Mouse (Mus musculus) MEL (cell line): ENCODE data around the gene Exoc3l2. TPM values are rescaled to one million over a fixed set of nuclear protein-coding genes. Genes with fewer than 3 reads are reported as not detected.

ENCODE experiments used
- DNase-seq: peaks from one replicate; pipeline ENCODE4 v3.0.0; 2011; ENCODE audit warnings: low read depth, low spot score
- H3K27ac ChIP-seq: 2 replicates; pipeline ENCODE4 v1.5.1; 2012; ENCODE audit warnings: low read depth, mild to moderate bottlenecking, control low read depth, low read length, moderate library complexity; ENCODE audit not compliant: control insufficient read depth
- H3K27me3 ChIP-seq, 2 experiments: fragments of 150-350 bp in 1 of 2; sonication (generic) in 1 of 2; 2 replicates each; pipeline ENCODE4 v1.6.1; 2012; ENCODE audit warnings: low read length in 2 of 2, mild to moderate bottlenecking in 2 of 2, improper control_type of control experiment in 1 of 2, moderate library complexity in 1 of 2; ENCODE audit not compliant: insufficient read depth in 2 of 2, control insufficient read depth in 1 of 2
- H3K36me3 ChIP-seq, 2 experiments: 2 replicates each; pipeline ENCODE4 v1.6.1; 2012 to 2014; ENCODE audit warnings: low read length in 2 of 2, improper control_type of control experiment in 1 of 2, inconsistent platforms in 1 of 2, mild to moderate bottlenecking in 1 of 2; ENCODE audit not compliant: insufficient read depth in 2 of 2, control insufficient read depth in 1 of 2
- H3K4me1 ChIP-seq, 2 experiments: fragments of 150-350 bp in 1 of 2; sonication (generic) in 1 of 2; 2 replicates each; pipeline ENCODE4 v1.6.1; 2012; ENCODE audit warnings: low read length in 2 of 2, improper control_type of control experiment in 1 of 2, mild to moderate bottlenecking in 1 of 2; ENCODE audit not compliant: insufficient read depth in 2 of 2, control insufficient read depth in 1 of 2
- H3K4me3 ChIP-seq, 2 experiments: fragments of 150-350 bp in 1 of 2; sonication (generic) in 1 of 2; 2 replicates each; pipeline ENCODE4 v1.5.1; 2012; ENCODE audit warnings: low read depth in 2 of 2, low read length in 2 of 2, mild to moderate bottlenecking in 2 of 2, moderate library complexity in 2 of 2, control low read depth in 1 of 2, improper control_type of control experiment in 1 of 2; ENCODE audit not compliant: control insufficient read depth in 1 of 2, insufficient read depth in 1 of 2
- H3K79me2 ChIP-seq: 2 replicates; pipeline ENCODE4 v1.6.1; 2012; ENCODE audit warnings: mild to moderate bottlenecking, low read length, moderate library complexity; ENCODE audit not compliant: control insufficient read depth, poor library complexity, insufficient read depth
- H3K9ac ChIP-seq: 2 replicates; pipeline ENCODE4 v1.6.1; 2012; ENCODE audit warnings: low read depth, mild to moderate bottlenecking, control low read depth, low read length, moderate library complexity; ENCODE audit not compliant: control insufficient read depth, poor library complexity, severe bottlenecking
- H3K9me3 ChIP-seq: fragments of 150-350 bp; sonication (generic); replicated peaks from 2 replicates; pipeline ENCODE4 v1.6.1; 2012; ENCODE audit warnings: mild to moderate bottlenecking, low read length, improper control_type of control experiment, moderate library complexity; ENCODE audit not compliant: insufficient read depth
- CHD1 ChIP-seq: IDR thresholded peaks from 2 replicates; pipeline ENCODE4 v1.6.1; 2012; ENCODE audit warnings: low read depth, mild to moderate bottlenecking, inconsistent platforms, low read length, improper control_type of control experiment
- CTCF ChIP-seq, 3 experiments: IDR thresholded peaks in 2 of 3; conservative IDR thresholded peaks in 1 of 3; 2 replicates each; pipeline ENCODE4 v1.5.1; 2011 to 2012; ENCODE audit warnings: low read length in 3 of 3, low read depth in 2 of 3, mild to moderate bottlenecking in 2 of 3, improper control_type of control experiment in 1 of 3, inconsistent platforms in 1 of 3, mixed read lengths in 1 of 3, moderate library complexity in 1 of 3; ENCODE audit not compliant: control insufficient read depth in 1 of 3, insufficient read depth in 1 of 3, poor library complexity in 1 of 3, severe bottlenecking in 1 of 3
- GABPA ChIP-seq: IDR thresholded peaks from 2 replicates; pipeline ENCODE4 v1.6.1; 2012; ENCODE audit warnings: low read depth, mild to moderate bottlenecking, inconsistent platforms, low read length, improper control_type of control experiment, moderate library complexity
- JUND ChIP-seq: IDR thresholded peaks from 2 replicates; pipeline ENCODE4 v1.6.1; 2011; ENCODE audit warnings: low read depth, mild to moderate bottlenecking, improper control_type of control experiment, low read length
- MAFK ChIP-seq: IDR thresholded peaks from 2 replicates; pipeline ENCODE4 v1.6.1; 2011; ENCODE audit warnings: low read depth, mild to moderate bottlenecking, low read length, improper control_type of control experiment, borderline replicate concordance
- MAX ChIP-seq: IDR thresholded peaks from 2 replicates; pipeline ENCODE4 v1.6.1; 2011; ENCODE audit warnings: low read length, improper control_type of control experiment
- POLR2AphosphoS5 ChIP-seq: IDR thresholded peaks from 2 replicates; pipeline ENCODE4 v1.6.1; 2012; ENCODE audit warnings: low read depth, borderline replicate concordance, mild to moderate bottlenecking, inconsistent platforms, low read length, moderate library complexity, mixed read lengths
- RAD21 ChIP-seq: IDR thresholded peaks from 2 replicates; pipeline ENCODE4 v1.6.1; 2011; ENCODE audit warnings: mild to moderate bottlenecking, low read depth, low read length, improper control_type of control experiment
- TAL1 ChIP-seq: IDR thresholded peaks from 2 replicates; pipeline ENCODE4 v1.6.1; 2012; ENCODE audit warnings: mild to moderate bottlenecking, inconsistent platforms, low read length, moderate library complexity, mixed read lengths
- UBTF ChIP-seq: IDR thresholded peaks from 2 replicates; pipeline ENCODE4 v1.6.1; 2012; ENCODE audit warnings: low read depth, mild to moderate bottlenecking, inconsistent platforms, low read length, improper control_type of control experiment, moderate library complexity, borderline replicate concordance; ENCODE audit not compliant: insufficient read depth
- USF1 ChIP-seq: IDR thresholded peaks from 2 replicates; pipeline ENCODE4 v1.6.1; 2014; ENCODE audit warnings: low read depth, mild to moderate bottlenecking, inconsistent platforms, low read length, improper control_type of control experiment, moderate library complexity
- ZC3H11A ChIP-seq: IDR thresholded peaks from 2 replicates; pipeline ENCODE4 v1.6.1; 2012; ENCODE audit warnings: low read depth, mild to moderate bottlenecking, inconsistent platforms, low read length, improper control_type of control experiment
- polyA plus RNA-seq, 2 experiments: library from polyadenylated mRNA; stranded (reverse) in 1 of 2; unstranded in 1 of 2; fragments of >175 nt in 1 of 2; fragments of >200 nt in 1 of 2; gene quantifications; 2 replicates each; pipeline versions ENCODE4 v1.2.1 to v1.2.4; 2012; ENCODE audit warnings: low replicate concordance in 2 of 2, low read depth in 1 of 2; ENCODE audit not compliant: insufficient read length in 2 of 2, insufficient read depth in 1 of 2, missing spikeins in 1 of 2
- total RNA-seq: library from RNA; depleted of rRNA; stranded (reverse); fragments of 300-350 nt; gene quantifications from 2 replicates; pipeline ENCODE4 v1.2.3, GENCODE M21; 2012

Gene Exoc3l2
- total and polyA plus RNA-seq, 3 experiments: 0.08 TPM; not detected in 1

GRCm38 (mm10) chr7:19464367-19465307 is 1.5 kb downstream of the Exoc3l2 start:
- Histone ChIP-seq H3K9ac (no peak overlapping the region), H3K4me1 (no peaks in the 10 kb centered on the region; a peak in 1 of 4 replicates), H3K79me2 (no peaks in the 10 kb centered on the region), H3K4me3 (no peak overlapping the region), H3K36me3 (no peaks in the 10 kb centered on the region), H3K9me3 (no peaks in the 10 kb centered on the region), H3K27ac (no peak overlapping the region), H3K27me3 (no peaks in the 10 kb centered on the region)
- DNase-seq: no peak
- TF ChIP-seq ZC3H11A: no peak
- TF ChIP-seq CTCF (IDR thresholded peaks at IDR 0.05 in 2 of 3, conservative IDR thresholded peaks at IDR 0.05 in 1 of 3; ENCODE audit: control insufficient read depth in 1 of 3, insufficient read depth in 1 of 3, low read depth in 2 of 3, low read length in 3 of 3, poor library complexity in 1 of 3, severe bottlenecking in 1 of 3): no peak
- no peak for TF ChIP-seq MAFK
- TF ChIP-seq UBTF: no peak
- no peak for TF ChIP-seq USF1
- no peak for TF ChIP-seq TAL1
- TF ChIP-seq RAD21: no peak
- no peak for TF ChIP-seq CHD1
- no peak for TF ChIP-seq JUND
- no peak for TF ChIP-seq GABPA

DNA sequence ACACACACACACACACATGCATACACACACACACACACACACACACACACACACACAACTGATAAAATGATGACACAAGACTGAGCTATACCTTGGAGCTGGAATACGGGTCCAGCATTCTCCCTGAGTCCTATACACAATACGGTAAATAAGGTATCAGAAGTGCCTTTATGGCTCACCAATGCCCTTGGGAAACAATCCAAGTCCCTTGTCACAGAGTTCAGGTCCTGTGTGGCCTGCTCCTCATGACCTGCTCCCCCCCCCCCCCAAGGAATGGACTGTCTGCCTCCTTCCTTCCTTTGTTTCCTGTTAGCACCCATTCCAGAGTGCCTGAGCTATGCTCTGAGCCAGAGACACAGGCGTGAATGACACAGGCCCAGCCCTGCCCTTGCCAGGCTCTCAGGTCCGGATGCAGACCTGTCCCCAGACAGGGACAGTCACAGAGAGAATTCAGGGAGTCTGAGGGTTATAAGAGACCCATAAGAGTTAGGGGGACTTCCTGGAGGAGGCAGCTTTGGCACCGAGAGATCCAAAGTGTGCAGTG is 3.5 kb downstream of the Exoc3l2 start:
- no peak overlapping the region for H3K4me3 ChIP-seq
- no peaks in the 10 kb centered on the region; a peak in 1 of 4 replicates for H3K4me1 ChIP-seq
- no peak for DNase-seq
- no peak overlapping the region for H3K27ac ChIP-seq
- H3K27me3 ChIP-seq: no peaks in the 10 kb centered on the region
- TF ChIP-seq USF1 (no peak), POLR2AphosphoS5 (no peak), MAX (no peak), MAFK (no peak)
- TF ChIP-seq, all 39 proteins: peak for 0
- H3K79me2 ChIP-seq: no peaks in the 10 kb centered on the region
- H3K9me3 ChIP-seq: no peaks in the 10 kb centered on the region
- H3K9ac ChIP-seq: no peak overlapping the region
- no peaks in the 10 kb centered on the region for H3K36me3 ChIP-seq
